Mouse (Mus musculus): Measurements from ENCODE around the gene Senp1. TPM values are rescaled to one million over a fixed set of nuclear protein-coding genes. Genes with fewer than 3 reads are reported as not detected.

Senp1 gene
- polyA plus RNA-seq, 1 experiment = 9.9 TPM

DNA sequence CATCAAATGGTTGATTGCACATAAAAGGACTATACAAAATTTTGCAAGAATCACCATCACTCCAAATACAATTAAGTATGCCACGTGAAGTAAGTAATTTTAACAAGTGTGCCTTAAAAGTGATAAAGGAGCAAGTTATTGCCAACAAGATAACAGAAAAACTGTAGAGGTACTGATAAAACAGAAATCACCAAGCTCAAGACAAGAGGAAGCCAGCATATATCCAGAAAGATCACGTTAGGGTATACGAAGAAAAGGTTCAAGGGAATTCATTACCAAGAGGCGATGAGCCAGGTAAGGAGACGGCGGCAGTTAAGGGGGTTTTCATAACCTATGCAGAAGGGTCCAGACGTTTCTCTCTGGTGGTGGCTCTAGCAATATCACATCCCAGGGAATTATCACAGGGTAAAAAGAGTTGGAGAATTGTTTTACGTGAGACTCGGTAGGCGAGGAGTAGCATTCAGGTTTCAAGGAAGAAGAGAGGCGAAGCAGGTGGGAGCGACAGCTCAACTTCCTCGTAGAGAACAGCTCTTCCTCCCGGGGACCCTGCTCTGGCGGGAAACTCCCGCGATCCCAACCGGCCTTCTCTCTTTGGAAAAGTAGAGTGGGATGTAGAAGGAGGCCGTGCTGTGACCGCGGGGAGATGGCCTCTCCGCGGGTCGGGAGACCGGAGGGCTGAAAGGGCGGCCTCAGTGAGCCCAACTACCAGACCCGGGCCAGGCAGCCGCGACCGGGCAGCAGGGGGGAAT, 998 bp downstream of the Senp1 start, which contains the start of gene Pfkm:
Gene Pfkm (plus strand): TSS at position 218 of the 749 bp plus-strand sequence.
- no peak for DNase-seq (ENCODE audit: low read depth in 1 of 2, low spot score in 2 of 2)
- under 1% methylated on average over 30 of the region's 30 CpGs for WGBS
- TF ChIP-seq CTCF (IDR thresholded peaks at IDR 0.05; ENCODE audit: extremely low read depth, insufficient read depth, insufficient read length, insufficient replicate concordance) = no peak
- no peak for TF ChIP-seq POLR2A (IDR thresholded peaks at IDR 0.05; ENCODE audit: low read depth, low read length)

DNA sequence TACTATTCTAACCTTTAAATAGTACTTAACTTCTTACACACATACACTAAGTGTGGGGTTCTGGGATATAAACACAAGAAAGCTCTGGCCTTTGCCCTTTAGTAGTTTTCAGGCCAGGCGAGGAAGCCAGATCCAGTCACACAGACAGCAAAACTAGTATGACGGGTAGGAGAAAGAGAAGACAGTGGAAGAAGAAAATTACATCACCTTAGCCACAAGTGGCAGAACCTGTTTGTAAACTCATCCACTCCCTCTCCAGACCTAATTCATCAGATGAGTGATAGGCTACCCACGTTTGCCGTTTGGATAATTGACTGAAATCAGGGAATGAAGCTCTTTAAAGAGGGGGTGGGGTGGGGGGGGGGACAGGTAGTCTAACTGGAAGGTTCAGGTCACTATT, 1.7 kb downstream of the Senp1 start:
- DNase-seq (ENCODE audit: low read depth in 1 of 2, low spot score in 2 of 2) = no peak
- 20% methylated on average over 4 of the region's 4 CpGs for WGBS
- TF ChIP-seq POLR2A (IDR thresholded peaks at IDR 0.05; ENCODE audit: low read depth, low read length) (no peak), CTCF (IDR thresholded peaks at IDR 0.05; ENCODE audit: extremely low read depth, insufficient read depth, insufficient read length, insufficient replicate concordance) (no peak)

More for the DNA sequence above, 998 bp downstream of the Senp1 start, which contains the start of gene Pfkm:
- H3K36me3 ChIP-seq (ENCODE audit: control insufficient read depth, insufficient read depth, low read length) = no peaks in the 10 kb centered on the region
- H3K27me3 ChIP-seq (ENCODE audit: control insufficient read depth, insufficient read depth, low read length) = no peaks in the 10 kb centered on the region
- H3K27ac ChIP-seq (ENCODE audit: insufficient read depth, low read length) = peak within 1 kb of the TSS; percentile 93
- H3K4me3 ChIP-seq (ENCODE audit: extremely low read depth, insufficient read depth, insufficient read length) = peak within 1 kb of the TSS; percentile 93
- peaks cover 7% of the 10 kb centered on the region for H3K4me1 ChIP-seq (ENCODE audit: control insufficient read depth, insufficient read depth, insufficient read length)

DNA sequence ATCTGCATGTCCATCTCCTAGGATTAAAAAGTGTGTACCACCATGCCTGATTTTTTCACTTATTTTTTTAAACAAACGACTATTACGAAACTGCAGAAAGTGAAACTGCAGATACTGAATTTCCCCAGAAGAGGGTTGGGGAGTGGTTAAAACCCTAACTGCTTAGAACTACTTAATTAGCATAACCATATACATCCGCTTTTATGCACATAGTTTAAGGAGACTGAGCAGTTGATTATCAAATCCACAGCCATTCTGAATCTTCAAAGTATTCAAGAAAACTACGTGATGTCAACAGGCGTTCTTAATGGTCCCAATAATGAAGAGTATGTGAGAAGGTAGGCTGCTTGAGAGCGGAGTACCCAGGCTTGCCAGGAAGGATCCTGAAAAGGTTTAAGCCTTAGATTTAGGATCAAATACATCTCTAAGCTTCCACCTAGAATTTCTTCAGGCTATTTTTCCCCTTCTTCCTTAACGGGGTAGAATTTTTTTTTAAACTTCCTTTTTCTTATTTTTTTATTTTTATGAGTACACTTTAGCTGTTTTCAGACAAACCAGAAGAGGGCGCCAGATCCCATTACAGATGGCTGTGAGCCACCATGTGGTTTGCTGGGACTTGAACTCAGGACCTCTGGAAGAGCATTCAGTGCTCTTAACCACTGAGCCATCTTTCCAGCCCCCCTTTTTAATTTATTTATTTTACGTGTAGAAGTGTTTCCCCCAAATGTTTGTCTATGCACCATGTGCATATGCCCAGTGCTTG, 3.9 kb downstream of the Senp1 start:
- peak; percentile 40 to 62 for DNase-seq (ENCODE audit: low read depth in 1 of 2, low spot score in 2 of 2)
- TF ChIP-seq POLR2A (IDR thresholded peaks at IDR 0.05; ENCODE audit: low read depth, low read length) = no peak
- peak; percentile 19; the same call in 1 of the 2 replicates for TF ChIP-seq CTCF (IDR thresholded peaks at IDR 0.05; ENCODE audit: extremely low read depth, insufficient read depth, insufficient read length, insufficient replicate concordance)

More for the DNA sequence above, 1.7 kb downstream of the Senp1 start:
- no peaks in the 10 kb centered on the region for H3K27me3 ChIP-seq (ENCODE audit: control insufficient read depth, insufficient read depth, low read length)
- H3K4me1 ChIP-seq (ENCODE audit: control insufficient read depth, insufficient read depth, insufficient read length) = peaks cover 7% of the 10 kb centered on the region
- H3K27ac ChIP-seq (ENCODE audit: insufficient read depth, low read length) = peak overlapping the region; percentile 21; the same call in 1 of the 2 replicates
- peak overlapping the region; percentile 7; the same call in 1 of the 2 replicates for H3K4me3 ChIP-seq (ENCODE audit: extremely low read depth, insufficient read depth, insufficient read length)
- no peaks in the 10 kb centered on the region for H3K36me3 ChIP-seq (ENCODE audit: control insufficient read depth, insufficient read depth, low read length)

DNA sequence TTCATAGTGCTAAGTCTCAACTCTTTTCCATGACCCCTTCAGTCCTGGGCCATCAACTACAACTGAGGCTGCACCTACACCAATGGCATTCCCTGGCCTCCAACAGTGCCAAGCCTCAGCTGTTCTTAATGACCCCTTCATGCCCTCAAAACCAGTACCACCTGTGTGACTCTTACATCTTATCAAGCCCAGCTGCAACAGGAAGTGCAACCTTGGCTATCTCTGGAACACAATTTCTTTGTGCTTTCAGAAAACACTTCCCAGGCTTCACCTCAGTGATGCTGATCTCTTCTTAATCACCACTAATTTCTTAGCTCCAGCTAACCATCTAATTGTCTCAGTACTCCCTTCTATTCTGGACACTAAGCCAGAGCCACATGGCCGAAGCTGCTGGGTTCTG, 4.7 kb downstream of the Senp1 start:
- H3K4me3 ChIP-seq (ENCODE audit: extremely low read depth, insufficient read depth, insufficient read length) = peak overlapping the region; percentile 41; the same call in 1 of the 2 replicates

More for the DNA sequence above, 3.9 kb downstream of the Senp1 start:
- Histone ChIP-seq H3K4me1 (ENCODE audit: control insufficient read depth, insufficient read depth, insufficient read length) (peaks cover 7% of the 10 kb centered on the region), H3K36me3 (ENCODE audit: control insufficient read depth, insufficient read depth, low read length) (peaks cover 10% of the 10 kb centered on the region), H3K4me3 (ENCODE audit: extremely low read depth, insufficient read depth, insufficient read length) (peak overlapping the region; percentile 53), H3K27me3 (ENCODE audit: control insufficient read depth, insufficient read depth, low read length) (no peaks in the 10 kb centered on the region), H3K27ac (ENCODE audit: insufficient read depth, low read length) (peak overlapping the region; percentile 73)
- 19% methylated on average over 9 of the region's 9 CpGs for WGBS

DNA sequence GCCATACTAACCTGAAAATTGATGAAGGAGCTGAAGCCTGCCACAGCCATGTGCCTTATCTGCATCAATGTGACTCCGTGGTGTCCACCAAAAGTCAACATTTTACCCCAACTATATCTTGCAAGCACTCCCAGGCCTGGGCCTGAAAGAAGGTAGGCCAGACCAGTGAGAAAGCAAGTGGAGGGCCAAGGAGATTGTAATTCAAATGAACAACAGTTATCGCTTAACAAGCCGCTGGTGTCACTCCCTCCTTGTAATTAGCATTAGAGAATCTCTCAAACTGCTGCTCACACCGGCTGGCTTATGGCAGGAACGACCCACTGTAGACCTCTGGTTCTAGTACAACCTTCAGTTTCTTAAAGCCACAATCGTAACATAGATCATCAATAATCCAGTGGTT, 16.6 kb downstream of the Senp1 start:
- no peak for TF ChIP-seq CTCF (IDR thresholded peaks at IDR 0.05; ENCODE audit: extremely low read depth, insufficient read depth, insufficient read length, insufficient replicate concordance)
- TF ChIP-seq POLR2A (IDR thresholded peaks at IDR 0.05; ENCODE audit: low read depth, low read length) = no peak
- H3K36me3 ChIP-seq (ENCODE audit: control insufficient read depth, insufficient read depth, low read length) = peaks cover 34% of the 10 kb centered on the region
- 96% methylated on average over 6 of the region's 6 CpGs for WGBS
- no peaks in the 10 kb centered on the region for H3K27me3 ChIP-seq (ENCODE audit: control insufficient read depth, insufficient read depth, low read length)
- peaks cover 8% of the 10 kb centered on the region; the same call in 1 of the 2 replicates for H3K4me1 ChIP-seq (ENCODE audit: control insufficient read depth, insufficient read depth, insufficient read length)
- DNase-seq (ENCODE audit: low read depth in 1 of 2, low spot score in 2 of 2) = no peak
- H3K27ac ChIP-seq (ENCODE audit: insufficient read depth, low read length) = no peak overlapping the region
- no peak overlapping the region for H3K4me3 ChIP-seq (ENCODE audit: extremely low read depth, insufficient read depth, insufficient read length)

More for the DNA sequence above, 4.7 kb downstream of the Senp1 start:
- Histone ChIP-seq H3K27ac (ENCODE audit: insufficient read depth, low read length) (peak overlapping the region; percentile 66), H3K27me3 (ENCODE audit: control insufficient read depth, insufficient read depth, low read length) (no peaks in the 10 kb centered on the region), H3K4me1 (ENCODE audit: control insufficient read depth, insufficient read depth, insufficient read length) (peaks cover 7% of the 10 kb centered on the region), H3K36me3 (ENCODE audit: control insufficient read depth, insufficient read depth, low read length) (peaks cover 10% of the 10 kb centered on the region)
- no peak for DNase-seq (ENCODE audit: low read depth in 1 of 2, low spot score in 2 of 2)
- WGBS = 9% methylated on average over 1 of the region's 1 CpGs
- TF ChIP-seq CTCF (IDR thresholded peaks at IDR 0.05; ENCODE audit: extremely low read depth, insufficient read depth, insufficient read length, insufficient replicate concordance) (no peak), POLR2A (IDR thresholded peaks at IDR 0.05; ENCODE audit: low read depth, low read length) (no peak)

DNA sequence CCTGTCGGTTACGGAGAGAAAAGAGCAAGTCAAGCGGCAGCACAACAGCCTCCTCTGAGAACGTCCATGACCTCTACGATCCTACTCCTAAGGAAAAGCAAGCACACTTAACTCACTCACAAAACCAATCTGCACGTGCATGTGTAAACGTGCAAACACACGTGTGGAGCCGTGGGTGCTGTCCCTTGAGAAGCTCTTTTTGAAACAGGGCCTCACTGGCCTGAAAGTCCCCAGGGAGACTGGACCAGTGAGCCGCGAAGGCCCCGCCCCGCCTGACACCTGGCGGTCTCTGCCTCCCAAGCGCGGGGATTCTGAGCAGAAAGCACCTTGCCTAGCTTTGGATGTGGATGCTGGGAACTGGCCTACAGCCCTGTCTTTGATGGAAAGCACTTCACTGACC, 18.5 kb downstream of the Senp1 start:
- Histone ChIP-seq H3K36me3 (ENCODE audit: control insufficient read depth, insufficient read depth, low read length) (peaks cover 38% of the 10 kb centered on the region), H3K27ac (ENCODE audit: insufficient read depth, low read length) (peak overlapping the region; percentile 61), H3K4me1 (ENCODE audit: control insufficient read depth, insufficient read depth, insufficient read length) (peaks cover 8% of the 10 kb centered on the region; the same call in 1 of the 2 replicates), H3K27me3 (ENCODE audit: control insufficient read depth, insufficient read depth, low read length) (no peaks in the 10 kb centered on the region), H3K4me3 (ENCODE audit: extremely low read depth, insufficient read depth, insufficient read length) (peak overlapping the region; percentile 9; the same call in 1 of the 2 replicates)
- TF ChIP-seq POLR2A (IDR thresholded peaks at IDR 0.05; ENCODE audit: low read depth, low read length) (no peak), CTCF (IDR thresholded peaks at IDR 0.05; ENCODE audit: extremely low read depth, insufficient read depth, insufficient read length, insufficient replicate concordance) (no peak)
- peak; percentile 47 to 79 for DNase-seq (ENCODE audit: low read depth in 1 of 2, low spot score in 2 of 2)
- WGBS = 46% methylated on average over 16 of the region's 16 CpGs
